Mouse (Mus musculus): Measurements from ENCODE around the gene Il10. TPM values are rescaled to one million over a fixed set of nuclear protein-coding genes. Genes with fewer than 3 reads are reported as not detected.

Il10 gene
- total RNA-seq (2021): not detected
- long read RNA-seq, experiment 1: 0 reads
- long read RNA-seq, experiment 2: 0 reads

DNA sequence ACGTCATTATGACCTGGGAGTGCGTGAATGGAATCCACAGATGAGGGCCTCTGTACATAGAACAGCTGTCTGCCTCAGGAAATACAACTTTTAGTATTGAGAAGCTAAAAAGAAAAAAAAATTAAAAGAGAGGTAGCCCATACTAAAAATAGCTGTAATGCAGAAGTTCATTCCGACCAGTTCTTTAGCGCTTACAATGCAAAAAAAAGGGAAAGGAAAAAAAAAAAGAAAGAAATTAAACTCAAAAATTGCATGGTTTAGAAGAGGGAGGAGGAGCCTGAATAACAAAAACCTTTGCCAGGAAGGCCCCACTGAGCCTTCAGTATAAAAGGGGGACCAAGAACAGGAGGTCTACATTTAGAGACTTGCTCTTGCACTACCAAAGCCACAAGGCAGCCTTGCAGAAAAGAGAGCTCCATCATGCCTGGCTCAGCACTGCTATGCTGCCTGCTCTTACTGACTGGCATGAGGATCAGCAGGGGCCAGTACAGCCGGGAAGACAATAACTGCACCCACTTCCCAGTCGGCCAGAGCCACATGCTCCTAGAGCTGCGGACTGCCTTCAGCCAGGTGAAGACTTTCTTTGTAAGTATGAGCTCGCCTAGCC, at the start of gene Il10:
Gene Il10, plus strand, starts transcription at position 354 of the 607 bp plus-strand sequence.
- intact Hi-C loops (cut with DNase I): no loop called here
- no peak for DNase-seq

DNA sequence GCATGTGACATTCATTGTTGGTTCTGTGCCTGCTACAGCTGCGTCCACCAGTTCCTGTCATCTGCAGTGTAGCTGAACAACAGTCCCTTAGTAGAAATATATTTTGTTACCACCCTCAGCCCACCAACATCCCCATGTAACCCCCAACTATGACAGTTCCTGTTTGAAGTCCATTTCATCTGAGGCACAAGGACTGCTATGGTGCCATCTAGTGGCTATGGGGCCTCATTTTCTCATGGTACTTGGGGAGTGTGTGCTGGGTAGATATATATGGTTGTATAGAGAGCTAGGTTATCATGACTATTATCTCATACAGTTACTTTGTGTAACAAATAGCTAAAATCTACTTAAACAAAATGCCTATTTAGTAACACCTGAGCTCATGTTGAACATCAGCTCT, 40.2 kb upstream of the Il10 start:
- intact Hi-C loops (cut with DNase I): loop anchor here (2.0 kb wide), 1 partner anchor 105 kb away; no protein-coding TSS in a partner anchor
- no peak for DNase-seq

DNA sequence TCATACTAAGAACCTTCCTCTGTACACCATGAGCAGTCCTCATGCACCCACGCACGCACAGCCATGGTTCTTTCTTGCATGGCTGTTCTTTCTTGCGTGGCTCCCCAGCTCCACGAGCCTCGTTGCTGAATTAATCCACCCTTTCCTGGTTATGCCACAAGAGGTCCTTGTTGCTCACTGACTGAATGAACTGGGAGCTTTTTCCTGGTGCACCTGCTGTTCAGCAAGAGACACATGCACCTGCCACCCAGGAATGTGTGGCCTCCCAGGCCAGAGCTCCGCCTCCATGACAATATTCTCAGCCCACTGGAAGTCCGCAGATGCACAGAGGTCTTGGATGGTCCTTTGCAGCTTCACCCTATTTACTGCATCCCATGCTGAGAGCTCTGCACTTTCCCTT, 35.2 kb upstream of the Il10 start:
- no peak for DNase-seq
- intact Hi-C loops (cut with DNase I): loop anchor here (1.0 kb wide), 1 partner anchor 69 kb away; no protein-coding TSS in a partner anchor

DNA sequence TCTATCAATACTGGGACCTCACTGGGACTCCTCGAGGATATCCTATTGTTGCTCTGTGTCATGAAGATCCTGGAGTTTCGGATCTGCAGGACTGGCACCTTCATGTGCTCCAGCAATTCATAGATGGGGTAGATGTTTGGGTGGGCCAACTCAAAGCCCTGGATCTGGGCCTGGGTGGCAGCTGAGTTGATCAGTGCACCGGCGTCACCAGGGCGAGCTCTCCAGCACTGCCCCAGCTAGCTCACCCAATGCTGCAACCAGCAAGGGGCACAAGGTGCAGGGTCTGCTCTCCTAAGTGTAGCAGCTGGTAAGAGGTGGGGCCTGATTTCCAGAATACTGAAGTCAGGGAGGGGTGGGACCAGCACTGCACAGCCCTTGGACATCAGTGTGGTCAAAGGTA, 32.6 kb upstream of the Il10 start:
- DNase-seq: no peak
- intact Hi-C loops (cut with DNase I): no loop called here

DNA sequence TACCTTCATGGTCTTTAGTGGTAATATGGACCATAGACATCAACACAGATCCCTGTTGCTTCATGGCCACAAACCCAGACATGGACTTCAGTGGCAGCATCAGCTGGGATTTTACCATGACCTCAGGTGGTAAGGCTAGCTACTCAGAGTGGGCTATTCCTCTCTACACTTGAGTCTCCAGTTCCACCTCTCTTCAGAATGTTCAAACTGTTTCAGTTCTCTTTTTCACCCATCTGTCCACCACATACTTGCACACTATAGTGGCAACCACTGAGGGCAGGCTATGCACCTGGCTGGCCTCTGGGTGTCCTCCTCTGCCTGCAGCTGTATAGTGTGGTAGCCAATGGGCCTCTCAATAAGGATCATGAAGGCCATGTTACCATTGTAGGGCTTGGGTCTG, 32.2 kb upstream of the Il10 start:
- DNase-seq: no peak
- intact Hi-C loops (cut with DNase I): no loop called here

DNA sequence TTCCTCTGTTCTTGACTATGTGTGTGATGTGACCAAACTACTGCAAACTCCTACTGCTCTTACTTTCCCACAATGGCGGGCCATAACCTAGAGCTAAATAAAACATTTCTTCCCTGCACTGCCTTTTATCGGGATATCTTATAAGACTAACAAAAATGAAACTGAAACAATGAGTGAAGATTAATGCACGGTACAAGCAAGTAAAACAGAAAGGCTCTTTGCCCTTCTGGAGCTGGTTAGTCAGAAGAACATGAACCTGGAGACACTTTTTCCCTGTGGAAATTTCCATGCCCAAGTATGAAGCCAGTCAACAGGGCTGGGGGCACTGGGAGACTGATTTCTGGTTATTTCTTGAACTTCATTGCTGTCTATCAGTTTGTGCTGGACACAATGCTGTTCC, 30.3 kb upstream of the Il10 start:
- intact Hi-C loops (cut with DNase I): no loop called here
- DNase-seq: no peak

DNA sequence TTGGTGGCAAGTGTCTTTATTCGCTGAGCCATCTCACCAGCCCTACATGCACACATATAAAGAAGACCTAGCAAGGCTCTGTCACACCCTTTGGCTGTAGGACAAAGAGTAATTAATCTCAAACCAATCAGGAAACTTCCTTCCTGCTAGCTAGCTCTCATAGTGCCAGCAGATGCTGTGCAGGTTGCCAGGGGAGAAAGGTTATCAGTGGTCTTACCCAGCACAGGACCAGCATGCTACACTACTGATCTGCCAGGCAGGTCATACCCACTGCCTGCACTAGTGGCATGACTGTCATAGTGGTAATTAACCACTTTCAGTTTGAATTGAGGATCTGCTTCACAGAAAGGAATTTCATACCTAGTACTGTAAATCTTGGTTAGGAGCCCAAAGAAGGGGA, 29.2 kb upstream of the Il10 start:
- no peak for DNase-seq
- intact Hi-C loops (cut with DNase I): no loop called here

DNA sequence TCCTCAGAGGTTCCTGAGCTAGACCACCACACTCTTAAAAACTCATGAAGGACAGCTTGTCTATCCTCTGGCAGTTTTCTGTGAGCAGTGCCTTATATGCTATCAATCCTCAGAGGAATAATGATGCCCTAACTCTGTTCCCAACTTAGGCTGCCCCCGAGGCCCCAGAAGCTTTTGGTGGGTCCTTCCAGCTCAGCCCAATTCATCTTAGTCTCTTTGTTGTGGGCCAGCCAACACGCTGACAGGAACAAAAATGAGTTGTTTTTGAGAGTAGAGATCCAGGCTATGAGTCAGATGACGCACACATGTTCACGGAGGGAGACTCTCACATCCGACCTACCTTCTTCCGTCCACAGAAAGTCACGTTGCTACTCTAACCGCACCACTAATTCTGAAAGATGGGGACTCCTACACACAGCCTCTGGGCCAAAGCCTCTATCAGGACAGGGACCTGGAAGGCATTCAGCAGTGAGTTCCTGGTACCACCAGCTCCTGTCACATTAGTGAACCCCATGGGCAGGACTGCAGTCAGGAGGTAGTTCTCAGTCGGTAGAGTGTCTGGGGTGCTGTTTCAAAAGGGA, 26.0 kb upstream of the Il10 start:
- intact Hi-C loops (cut with DNase I): no loop called here
- no peak for DNase-seq

DNA sequence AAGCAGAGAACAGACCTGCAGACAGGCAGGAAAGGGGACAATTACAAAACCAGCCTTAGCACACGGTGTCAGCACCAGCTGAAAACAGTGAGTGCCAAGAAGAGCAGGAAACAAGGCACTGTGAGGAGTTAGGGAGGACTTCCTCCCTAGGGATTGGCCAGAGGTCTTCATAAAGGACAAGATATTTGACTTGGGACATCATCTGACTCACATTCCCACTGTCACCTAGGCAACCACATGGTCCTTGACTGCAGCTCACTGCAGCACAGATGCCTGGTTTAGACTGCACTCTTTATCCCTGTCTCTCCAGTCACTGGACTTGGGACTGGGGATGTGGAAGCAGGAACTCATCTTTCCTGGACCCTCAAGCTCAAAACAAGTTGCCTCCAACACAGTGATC, 24.1 kb upstream of the Il10 start:
- no peak for DNase-seq
- intact Hi-C loops (cut with DNase I): no loop called here

DNA sequence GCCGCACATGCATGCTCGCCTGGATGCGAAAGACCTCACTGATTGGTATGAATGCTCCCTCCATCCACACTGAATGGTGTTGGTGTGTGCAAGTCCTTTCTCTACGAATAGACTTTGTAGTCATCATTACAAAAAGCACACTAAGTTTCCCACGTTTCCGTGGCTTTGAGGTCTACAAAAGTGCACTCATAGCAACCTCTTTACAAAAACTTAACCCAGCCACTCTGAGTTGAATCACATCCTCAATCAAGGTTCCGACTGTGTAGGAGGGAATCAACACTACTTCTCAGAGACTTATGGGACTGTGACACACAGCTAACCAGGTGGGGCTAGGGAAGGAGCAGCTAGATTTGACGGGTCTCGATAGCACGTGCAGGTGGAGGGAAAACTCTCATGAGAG, 23.3 kb upstream of the Il10 start:
- intact Hi-C loops (cut with DNase I): no loop called here
- no peak for DNase-seq

DNA sequence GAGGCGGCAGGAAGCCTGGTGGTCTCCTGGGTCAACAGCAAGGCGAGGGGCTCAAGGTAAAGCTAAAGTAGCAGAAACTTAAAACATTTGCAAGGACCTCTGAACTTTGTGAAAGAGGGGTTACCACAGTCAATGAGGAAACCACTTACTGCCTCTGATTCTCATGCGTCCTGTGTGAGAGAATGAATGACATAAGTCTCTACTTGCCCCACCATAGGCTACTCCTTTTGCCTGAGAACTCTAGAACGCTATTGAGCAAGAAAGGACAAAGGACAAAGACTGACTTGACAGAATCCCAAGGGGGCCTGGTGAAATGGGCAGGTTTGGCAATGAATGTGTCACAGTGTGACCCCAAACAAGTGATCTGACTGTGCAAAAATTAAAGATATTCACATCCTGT, 22.2 kb upstream of the Il10 start:
- intact Hi-C loops (cut with DNase I): no loop called here
- no peak for DNase-seq

DNA sequence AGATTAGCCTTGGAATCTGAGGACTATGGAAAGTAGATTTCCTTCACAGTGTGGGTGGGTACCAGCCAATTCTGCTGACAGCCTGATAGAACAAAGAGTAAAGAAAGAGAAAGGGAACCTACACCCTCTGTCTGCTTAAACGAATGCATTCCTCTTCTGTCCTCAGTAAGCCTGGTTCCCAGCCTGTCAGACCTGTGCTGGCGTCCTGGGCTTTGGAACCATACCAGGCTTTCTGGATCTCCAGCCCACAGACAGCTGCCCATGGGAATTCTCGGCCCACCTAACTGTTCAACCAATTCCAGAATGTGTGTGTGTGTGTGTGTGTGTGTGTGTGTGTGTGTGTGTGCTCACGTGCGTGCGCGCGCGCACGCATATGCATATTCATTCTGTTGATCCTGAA, 21.3 kb upstream of the Il10 start:
- intact Hi-C loops (cut with DNase I): no loop called here
- DNase-seq: no peak

DNA sequence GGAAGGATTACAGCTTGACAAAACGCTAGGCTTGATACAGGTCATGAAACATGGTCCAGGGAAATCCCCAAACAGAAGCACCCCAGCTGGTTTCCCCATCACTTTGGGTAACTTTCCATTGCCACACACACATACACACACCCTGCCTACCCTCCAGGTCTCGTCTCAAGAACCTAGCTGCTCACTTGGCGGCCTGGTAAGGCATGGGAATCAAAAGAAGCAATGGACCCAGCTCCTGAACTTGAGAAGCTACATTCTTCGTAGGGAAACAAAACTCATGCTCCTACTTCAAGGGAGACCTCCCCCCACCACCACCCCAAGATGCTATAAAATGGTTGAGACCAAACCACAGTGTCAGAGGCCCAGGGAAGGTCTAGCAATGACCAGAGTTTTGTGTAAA, 19.9 kb upstream of the Il10 start:
- DNase-seq: no peak
- intact Hi-C loops (cut with DNase I): no loop called here

DNA sequence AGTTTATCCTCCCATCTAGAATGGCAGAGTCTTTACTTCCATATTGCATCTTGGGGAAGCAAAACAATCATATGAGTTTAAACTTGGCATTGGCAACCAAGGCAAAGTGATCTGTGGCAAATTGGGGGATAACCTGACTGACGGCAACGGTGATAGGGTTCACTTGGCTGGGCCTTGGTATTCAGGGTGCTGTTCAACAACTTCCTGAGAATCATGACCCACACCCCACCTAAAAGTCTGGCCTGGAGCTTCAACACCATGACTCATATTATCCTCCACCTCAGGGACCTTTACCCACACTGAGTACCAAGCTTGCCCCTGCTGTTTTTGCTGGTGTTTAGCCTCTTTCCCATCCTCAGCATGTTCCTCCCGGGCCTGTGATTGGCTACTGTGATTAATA, 19.3 kb upstream of the Il10 start:
- intact Hi-C loops (cut with DNase I): no loop called here
- DNase-seq: no peak

DNA sequence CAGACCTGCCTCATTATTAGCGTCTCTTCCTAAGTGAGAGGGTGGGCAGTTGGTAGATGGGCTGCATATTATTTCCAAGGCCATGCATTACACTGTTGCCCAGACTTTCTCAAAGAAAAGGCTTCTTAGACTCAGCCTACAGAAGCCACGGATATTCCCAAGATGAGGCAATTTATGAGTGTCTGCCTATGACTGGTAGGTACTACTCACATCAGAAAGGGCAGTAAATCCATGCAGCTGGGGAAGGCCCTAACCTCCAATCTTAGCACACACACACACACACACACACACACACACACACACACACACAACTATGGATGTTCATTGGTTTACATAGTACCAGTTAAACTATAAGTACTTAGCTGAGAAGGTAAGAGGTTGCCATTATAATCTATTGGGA, 17.1 kb upstream of the Il10 start:
- DNase-seq: no peak
- intact Hi-C loops (cut with DNase I): no loop called here

DNA sequence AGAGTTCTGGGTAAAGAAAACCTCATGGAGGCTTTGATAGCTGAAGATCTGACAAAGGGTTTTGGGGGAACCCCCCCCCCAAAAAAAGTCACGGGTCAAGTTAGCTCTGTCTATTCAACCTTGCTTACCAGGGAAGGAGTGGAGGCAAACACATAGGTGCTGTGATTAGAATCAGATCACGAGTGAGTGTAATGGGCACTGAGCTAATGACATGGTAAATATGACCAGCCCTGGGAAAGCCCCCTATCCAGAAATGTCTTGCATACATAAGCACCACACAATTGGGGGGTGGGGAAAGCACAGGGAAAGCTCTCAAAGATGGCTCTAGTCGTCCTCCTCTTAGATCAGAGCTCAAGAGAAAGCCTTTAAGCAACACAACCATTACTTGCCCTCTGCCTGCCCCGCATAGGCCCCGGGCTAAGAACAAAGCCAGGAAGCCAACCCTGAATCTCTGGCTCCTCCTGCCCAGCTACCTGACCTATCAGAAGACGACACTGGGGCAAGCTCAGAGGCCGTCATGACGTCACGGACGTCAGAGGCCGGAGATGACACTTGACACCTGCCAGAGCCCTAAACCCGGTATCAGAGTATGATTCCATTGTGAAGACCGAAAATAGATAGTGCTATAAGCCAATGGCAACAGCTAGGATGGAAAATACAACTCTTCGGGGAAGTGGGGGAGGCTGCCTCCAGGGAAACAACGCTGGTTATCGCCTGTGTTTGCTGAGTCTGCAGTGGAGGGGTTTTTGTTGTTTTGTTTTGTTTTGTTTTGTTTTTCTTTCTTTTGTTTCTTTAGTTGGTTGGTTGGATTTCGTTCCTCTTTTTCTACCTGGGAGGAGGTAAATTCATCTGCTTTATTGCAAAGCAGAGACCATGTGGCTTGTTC, 16.4 kb upstream of the Il10 start:
- intact Hi-C loops (cut with DNase I): no loop called here
- no peak for DNase-seq

DNA sequence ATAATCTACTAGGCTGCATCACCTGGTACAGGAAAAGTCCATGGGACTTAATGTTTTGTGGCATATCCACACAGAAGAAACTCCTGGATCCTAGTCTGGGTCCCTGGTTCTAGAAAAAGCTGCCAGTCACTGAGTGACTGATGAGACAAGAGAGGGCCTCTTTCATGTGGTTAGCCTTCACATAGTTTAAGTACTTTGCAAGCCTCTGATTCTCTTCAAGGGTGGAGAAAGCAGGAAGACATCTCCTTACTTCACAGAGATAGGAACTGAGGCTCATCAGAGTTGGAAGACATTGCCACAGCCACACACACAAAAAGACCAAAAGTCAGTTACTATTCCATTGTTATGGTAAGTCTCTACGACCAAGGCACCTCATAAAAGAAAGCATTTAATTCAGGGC, 13.6 kb upstream of the Il10 start:
- intact Hi-C loops (cut with DNase I): no loop called here
- DNase-seq: no peak

DNA sequence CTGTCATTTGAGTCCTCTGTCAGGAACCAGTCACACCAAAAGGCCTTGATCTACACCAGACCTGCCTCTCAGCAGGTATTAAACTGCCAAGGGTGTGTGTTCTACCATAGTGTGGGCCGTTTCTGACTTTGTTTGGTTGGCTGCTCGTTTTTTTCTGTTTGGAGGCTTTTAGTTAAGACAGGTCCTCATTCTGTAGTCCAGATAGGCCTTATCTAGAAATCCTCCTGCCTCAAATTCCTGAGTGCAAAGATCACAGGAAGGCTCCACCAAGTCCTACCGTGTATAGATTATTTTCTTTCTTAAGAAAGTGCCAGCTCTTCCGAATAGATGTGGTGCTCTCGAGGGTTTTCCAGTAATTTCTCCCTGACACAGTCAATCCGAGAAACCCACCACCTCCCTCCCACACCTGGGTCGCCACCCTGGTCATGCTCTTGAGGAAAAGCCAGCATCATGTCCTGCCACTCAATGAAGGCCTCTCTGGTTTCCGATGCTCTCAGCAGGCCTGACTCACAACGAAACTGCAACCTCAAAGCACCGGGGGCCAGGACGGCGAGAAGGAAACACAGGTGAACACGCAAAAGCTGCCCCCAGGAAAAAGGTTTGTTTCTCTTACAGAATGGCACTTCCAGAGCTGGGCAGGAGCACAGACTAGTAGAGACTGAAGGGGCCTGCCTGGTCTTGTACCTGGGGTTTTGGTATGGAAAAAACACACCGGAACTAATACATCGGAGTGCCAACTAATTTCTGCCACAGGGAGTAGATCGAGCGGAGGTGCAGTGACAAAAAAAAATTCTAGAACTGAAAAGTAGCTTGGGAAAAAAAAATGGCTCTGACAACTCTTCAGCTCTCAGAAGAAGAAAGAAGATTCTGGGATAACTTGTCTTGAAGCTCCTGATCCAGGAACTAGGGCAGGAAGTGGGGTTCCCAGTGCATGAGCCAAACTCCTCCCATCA, 9.2 kb upstream of the Il10 start:
- intact Hi-C loops (cut with DNase I): no loop called here
- DNase-seq: no peak

DNA sequence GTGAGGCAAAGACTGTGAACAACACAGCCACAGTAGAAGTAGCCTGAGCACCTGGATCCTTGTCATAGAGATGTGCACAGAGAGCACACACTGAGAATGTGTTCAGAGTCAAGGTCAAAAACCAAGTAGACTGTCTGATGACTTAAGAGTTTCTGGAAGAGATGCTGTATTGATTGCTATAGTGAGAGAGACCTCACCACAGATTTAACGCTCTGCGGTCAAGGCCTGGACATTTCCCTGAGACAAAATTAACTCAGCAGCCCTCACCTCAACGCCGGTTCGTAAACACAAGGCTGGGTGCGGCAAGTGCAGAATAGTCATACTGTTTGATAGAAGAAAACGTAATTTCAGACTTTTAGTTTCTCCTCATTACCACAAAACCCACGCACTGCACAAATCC, 7.2 kb upstream of the Il10 start:
- intact Hi-C loops (cut with DNase I): no loop called here
- DNase-seq: no peak

DNA sequence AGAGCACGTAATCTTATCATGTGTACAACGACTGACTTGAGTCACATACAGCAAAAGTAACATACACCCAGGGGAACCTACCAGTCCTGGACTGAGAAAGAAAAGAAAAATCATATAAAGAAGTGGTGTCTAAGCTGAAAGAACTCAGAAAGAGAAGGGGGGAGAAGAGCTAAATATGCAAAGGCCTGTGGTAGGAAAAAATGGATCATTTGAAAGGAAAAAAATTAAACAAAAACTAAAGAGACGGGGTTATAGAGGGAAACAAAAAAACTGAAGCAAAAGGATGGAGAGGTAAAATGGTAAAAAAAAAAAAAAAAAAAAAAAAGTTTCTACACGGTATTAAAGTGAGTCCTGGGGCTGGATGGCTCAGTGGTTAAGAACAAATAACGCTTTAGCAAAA, 5.7 kb upstream of the Il10 start:
- intact Hi-C loops (cut with DNase I): no loop called here
- no peak for DNase-seq

DNA sequence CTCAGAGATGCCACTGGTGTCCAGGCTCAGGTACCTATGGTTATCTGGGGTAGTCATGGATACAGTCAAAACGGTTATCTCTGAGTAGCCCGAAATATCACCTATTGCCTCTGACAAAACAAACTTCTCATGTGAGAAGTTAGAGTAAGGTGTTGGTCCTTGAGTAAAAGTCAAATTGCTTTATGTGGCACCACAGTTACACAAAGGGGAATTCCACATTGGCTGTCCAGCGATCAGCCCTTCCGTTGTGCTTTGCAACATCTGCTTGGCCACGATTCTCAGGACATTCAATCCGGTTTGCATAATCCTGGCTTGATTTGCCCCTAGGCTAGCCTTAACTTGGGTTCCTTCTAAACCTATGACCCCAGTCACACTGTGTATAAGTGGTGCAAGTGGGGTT, 4.4 kb upstream of the Il10 start:
- DNase-seq: no peak
- intact Hi-C loops (cut with DNase I): no loop called here

Data from gastrocnemius, postnatal 36 days (tissue).